Mouse (Mus musculus) CD4-positive helper T cell, adult 2 months (primary cell): Measurements from ENCODE around the gene Krt87.
A peak's percentile ranks its signal among the peaks of the same experiment; 100 is the strongest.

ENCODE experiments used
- DNase-seq: peaks from one replicate; pipeline ENCODE4 v3.0.0-alpha.2; 2012; ENCODE audit warnings: low read depth, missing footprints, low spot score

Gene Krt87

DNA sequence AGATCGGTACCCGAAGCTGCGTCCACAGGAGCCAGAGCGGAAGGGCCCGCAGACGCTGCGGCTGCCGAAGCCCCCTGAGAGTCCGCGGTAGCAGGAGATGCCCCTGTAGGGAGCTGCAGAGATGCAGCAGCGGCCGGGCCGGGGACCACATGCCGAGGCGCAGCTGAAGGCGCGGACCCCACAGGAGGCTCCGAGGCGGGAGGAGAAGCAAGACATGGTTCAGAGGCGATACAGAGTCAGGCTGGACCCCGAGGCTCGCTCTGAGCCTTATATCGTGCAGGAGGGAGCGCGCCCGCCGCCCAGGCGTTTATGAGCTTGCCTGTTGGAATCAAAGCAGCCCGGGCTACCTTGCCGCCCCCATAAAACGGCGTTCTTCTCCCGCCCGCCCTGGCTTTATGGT is at the start of gene Krt87:
Krt87 (minus strand) TSS at position 250 of the 400 bp plus-strand sequence.
- DNase-seq: no peak

DNA sequence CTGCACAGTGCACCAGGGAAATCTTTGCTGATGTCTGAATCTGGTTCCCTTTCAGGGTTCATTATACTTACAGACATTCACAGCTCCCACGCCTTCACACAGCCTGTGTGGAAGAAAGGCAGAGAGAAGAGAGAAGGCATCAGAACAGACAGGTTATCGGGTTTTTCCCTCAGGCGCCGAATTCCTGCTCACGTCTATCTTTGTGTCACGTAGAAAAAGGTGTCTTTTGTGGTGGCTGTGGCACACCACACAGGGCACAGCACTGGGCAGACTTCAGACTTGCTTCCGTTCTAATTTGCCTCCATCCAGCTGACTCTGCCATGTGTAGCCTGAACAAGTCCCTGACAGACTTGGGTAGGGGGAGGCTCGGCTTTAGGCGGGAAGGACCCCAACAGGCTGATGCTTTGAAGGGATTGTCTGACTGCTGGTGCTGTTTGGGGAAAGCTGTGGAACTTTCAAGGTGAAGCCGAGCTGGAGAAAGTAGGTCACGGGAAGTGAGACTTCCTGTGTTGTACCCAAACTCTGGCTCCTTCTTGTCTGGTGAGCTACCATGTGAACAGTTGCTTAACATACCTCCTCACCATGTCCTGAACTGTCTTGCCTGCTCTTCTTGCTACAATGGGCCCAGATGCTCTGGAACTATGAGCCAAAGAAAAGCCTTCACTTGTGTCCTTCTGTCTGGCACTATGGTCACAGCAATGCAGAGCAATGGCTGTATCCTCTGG is 47.5 kb upstream of the Krt87 start:
- DNase-seq: peak; percentile 76

DNA sequence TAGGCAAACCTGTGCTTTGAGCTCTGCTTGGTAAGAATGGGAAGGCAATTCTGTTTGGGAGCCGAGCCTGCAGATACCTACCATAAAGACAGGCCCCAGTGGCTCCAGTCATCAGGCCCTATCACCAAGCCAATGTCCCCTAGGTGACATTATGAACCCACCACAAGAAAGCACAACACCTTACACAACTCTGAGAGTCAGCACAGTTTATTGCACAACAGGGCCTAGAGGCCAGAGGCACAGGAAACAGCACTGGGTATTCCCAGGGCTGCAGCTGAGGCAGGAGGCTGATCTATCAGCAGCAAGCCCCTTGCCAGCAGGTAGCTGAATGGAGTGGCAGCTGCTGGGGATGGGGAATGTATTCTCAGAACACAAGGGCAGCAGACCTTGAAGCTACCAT is 46.3 kb upstream of the Krt87 start:
- no peak for DNase-seq

DNA sequence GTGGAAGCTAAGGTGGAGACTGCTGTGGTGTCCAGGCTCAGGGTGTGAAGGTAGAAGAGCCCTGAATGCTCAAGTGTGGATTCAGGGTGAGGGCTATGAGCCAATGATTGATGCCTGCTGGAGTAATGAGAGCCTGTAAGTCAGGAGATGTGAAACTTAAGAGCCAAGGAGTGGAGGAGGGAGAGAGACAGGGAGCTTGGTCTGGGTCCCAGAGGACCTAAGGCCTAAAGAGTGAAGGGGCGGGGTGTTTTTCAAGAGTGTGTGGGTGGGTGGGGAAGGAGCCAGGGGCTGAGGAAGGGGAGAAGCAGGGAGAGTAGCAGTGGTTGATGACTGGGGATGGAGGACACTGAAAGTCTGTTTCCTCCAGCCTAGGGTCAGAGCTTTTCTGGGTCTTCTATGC is 45.0 kb upstream of the Krt87 start:
- DNase-seq: no peak

DNA sequence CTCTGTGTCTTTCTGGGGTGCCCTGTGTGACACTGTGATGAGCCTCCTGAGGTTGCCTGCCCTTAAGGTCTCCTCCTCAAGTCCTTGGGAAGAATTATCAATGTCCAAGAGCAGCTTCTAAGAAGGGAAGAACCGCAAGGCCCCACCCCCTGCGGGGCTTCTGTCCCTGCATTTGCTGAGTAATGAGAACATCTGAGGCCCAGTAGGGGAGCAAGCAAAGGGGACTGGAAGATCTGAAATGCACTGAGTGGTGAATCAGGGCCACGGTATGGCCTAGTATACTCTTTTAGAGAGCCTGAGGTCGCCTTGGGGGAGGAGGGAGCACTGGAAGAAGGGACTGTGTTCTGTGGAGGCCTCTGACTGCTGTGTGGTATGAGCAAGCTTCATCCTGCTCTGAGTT is 43.5 kb upstream of the Krt87 start:
- no peak for DNase-seq

DNA sequence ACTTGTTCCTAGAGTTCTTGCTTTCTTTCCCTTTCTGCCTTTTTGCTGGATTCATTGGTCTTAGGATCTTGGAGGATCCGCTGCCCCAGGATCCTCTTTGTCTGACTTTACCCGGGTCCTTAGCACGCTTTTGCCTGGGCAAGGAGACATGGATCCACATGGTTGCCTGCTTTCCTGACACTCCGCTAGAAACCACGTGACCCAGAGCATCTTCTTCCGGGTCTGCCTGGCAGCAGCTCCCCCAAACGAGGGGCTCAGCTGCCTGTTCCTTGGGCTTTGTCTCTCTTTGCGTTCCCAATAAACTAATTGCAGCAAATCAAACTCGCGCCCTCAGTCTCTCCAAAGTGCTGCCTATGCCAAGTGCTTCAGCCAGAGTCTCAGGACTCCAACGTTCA is 41.1 kb upstream of the Krt87 start:
- DNase-seq: no peak

DNA sequence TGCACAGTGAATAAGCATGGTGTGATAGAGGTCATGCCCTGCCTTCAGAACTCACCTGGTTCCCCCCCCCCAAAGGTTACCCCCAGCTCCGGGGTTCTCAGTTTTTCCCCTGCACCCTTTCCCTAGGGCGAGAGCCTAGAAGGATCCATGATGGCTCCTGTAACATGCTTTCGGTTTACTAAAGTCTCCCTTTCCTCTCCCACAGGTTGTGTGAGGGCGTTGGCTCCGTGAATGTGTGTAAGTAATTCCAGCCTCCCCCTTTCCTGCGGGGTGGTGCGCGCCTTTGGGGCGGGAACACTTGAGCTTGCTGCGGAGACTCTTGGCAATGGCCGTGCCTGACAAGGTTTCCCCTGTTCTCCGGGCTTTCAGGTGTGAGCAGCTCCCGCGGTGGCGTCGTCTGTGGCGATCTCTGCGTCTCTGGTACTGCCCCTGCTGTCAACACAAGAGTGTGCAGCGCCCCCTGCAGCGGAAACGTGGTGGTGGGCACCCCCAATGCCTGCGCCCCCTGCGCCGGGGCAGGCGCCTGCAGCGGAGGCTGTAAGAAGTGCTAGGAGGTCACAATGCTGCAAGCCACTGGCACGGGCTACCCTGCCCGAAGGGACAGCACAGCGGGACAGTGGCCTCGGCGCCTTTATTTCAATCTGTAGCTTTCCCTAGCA is 40.5 kb upstream of the Krt87 start:
- peak; percentile 41 for DNase-seq

DNA sequence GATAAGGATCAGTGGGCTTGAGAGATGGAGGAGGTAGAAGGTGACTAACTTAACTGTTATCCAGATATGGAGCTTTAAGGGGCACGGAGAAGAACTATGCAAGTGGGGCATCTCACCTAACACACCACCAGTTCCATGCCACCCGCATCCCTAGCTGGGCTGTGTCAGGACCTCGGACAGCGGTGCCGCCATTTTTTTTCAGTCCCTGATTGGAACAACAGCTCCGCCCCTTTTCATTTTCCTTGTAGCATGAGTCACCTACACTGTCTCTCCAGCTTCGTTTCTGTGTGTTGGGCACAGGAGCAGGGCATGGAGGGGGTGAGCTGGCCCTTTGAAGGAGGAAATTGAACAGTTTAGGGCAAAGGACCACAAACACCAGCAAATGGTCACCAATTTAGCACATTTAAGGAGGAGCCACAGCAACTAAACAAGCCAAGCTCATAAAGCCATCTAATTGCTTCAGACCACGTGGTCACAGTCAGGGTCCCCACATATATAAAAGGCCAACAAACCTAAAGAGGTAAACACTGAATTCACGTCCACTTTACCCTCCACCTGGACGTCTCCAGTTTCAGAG is 34.4 kb upstream of the Krt87 start, which contains the start of gene Krt86:
Krt86 (plus strand) TSS at position 527 of the 577 bp plus-strand sequence.
- no peak for DNase-seq

DNA sequence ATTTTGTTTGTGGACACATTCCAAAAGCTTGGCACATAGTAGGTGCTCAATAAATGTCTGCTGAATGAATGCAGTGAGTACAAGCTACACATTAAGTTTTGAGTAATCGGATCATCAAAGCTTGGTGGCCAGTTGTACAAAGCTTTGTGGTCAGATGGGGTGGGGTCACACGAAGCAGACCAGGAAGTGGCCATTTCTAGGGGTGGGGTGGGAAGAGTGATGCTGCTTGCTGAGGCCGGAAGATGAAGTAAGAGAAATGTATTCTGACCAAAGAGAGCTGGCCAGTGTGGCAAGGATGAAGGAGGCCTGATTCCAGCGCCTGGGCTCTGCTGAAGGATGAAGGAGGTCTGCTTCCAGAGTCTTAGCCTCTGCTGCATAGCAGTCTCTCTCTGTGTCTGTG is 30.5 kb upstream of the Krt87 start:
- no peak for DNase-seq

DNA sequence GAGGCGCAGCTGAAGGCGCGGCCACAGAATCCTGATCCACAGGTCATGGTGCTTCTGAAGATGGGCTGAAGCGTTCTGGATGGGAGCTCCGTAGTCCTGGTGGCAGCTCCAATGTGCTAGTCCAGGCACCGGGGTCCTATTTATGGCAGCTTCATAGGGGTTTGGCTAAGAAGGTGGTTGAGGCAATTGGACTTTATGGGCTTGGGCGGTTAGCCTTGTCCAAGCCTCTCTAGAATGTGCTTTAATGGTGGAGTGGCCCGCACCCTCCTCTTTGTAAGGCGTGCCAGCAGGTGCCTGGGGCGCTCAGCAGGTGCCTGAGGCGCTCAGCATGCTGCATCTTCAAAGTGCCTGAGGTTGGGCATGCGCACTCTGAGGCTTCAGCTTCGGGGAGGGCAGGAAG is 25.0 kb upstream of the Krt87 start, which contains the start of gene Krt81:
Krt81 (minus strand) TSS at position 101 of the 400 bp plus-strand sequence.
- DNase-seq: no peak

DNA sequence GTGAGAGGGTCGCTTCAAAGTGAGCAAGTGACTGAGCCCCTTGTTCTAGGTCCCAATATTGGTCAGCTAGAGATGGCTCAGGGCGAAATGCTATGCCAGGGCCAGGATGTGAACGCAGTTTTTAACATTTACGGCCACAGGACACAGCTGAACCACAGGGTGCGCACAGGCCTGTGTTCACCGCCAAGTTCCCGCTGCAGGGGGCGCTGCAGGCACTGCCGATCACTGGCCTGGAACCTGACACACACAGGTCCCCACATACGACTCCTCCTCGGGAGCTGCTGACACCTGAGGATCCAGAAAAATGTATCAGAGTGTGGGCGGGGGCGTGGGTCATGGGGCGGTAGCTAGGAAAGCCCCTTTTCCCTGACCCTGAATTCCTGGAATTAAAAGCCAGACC is 20.7 kb upstream of the Krt87 start:
- DNase-seq: no peak

DNA sequence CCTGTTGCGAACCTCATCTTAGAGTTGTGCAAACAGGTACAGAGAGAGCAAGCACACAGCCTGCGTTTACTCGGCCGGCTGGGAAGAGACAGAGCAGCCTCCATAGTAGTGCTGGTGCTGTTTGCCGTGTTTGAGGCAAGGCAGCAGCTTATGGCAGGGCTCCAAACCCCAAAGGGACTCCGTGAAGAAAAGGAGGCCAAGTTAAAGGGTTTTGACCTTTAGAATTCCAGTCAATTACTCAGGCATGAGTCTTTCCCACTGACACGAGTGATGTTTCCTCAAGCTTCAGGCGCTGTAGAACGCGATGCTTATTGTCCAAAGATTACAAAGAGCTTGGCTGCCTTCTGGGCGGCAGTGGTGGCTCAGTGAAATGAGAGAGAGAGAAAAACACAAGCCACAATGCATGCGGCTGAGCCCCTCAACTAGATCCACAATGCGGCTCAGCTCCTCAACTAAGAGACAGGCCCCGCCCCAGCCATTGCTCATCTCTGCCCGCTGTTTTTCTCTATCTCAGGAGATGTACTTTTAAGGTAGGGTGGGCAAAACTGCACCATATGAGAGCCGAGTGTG is 19.8 kb upstream of the Krt87 start:
- no peak for DNase-seq

DNA sequence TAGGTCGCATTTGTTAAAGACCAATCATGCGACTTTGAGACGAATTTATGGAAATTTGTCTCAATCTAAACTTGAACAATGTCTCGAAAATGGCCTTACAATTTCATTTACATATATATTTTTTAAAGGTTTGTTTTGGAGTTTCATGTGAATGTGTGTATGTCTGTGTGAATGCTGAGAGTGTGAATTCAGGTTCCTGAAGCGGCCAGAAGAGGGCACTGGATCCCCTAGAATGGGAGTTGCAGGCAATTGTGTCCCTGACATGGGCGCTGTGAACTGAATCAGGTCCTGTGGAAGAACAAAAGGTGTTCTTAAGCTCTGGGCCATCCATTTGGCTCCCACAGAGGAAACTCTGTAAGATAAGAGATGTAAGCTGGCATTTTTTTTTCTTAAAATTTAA is 17.3 kb upstream of the Krt87 start:
- no peak for DNase-seq

DNA sequence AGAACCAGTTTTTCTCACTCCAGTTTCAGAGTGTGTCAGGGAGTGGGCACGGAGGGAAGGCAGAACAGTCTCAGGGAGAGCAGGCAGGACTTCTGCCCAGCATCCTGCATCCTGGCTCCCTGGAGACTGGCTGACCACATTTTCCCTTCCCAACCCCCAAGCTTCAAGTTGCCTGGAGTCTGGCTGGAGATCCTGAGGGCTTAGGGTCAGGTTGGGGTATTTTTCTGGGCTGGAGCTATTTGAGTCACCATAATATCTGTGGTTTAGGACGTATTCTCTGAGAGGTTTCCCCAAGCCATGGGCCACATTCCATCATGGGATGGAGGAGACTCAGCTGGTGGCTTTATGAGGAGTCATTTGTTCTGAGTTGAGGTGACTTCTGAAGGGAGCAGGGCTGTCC is 16.7 kb upstream of the Krt87 start:
- no peak for DNase-seq

DNA sequence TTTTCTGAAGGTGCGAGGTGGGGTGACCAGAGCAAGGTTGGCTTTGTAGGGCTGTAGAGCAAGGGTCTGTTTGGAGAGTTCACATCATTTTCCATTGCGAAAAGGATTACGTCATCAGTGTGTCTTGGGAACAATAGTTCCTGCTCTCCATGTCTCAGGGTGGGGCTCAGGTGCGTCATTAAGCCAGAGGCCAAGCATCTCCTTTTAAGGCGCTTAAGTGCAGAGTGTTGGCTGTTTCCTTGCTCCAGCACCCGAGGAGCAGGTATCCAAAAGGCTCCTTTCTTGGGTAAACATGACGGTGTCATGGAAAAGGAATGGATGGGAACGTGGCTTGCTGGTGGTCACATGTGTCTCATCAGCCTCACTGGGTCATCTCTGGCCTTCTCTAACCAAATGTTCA is 16.2 kb upstream of the Krt87 start:
- no peak for DNase-seq

DNA sequence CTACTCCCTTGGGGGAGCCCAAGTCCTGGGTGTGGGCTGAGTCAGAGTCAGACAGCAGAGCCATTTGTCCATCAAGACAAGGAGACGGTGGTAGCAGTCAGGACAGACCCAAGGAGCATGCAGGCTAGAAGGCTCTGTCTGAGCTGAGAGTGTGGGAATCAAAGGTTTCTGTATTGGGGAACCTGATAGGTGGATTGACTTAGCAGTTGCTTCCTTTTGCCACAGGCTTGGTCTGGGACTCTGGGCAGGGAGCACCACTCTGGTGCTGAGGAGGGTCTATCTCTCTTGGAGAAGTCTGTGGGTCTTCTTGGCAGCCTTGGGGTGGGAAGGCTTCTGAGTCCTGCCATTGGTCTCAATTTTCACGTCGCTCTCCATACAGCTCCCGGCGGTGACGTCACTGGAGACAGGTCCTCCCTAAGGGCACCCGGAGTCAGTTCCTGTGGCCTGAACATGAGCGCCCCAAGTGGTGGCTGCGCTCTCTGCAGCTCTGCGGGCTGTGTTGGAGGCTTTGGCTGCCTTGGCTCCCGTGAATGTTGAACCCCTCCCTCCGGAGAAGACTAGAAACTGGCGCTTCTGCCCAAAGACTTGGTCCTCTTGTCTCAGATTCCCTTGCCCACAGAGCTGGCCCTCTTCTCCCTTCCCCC is 14.6 kb upstream of the Krt87 start:
- DNase-seq: peak; percentile 35

DNA sequence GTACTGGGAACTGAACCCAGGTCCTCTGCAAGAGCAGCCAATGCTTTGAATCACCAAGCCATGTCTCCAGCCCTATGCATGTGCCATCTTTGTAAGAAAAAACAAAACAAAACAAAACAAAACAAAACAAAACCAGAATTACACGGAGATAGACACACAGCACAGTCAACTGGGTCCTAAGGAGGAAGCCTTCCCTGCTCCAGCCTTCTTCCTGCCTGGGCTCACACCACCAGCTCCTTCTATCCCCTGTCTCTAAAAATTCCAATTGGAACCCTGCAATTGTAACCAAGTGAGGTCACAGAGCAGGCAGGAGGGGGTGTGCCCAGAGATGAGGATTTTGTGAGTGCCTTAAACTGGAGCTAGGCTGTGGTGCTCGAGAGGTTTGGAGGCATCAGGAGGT is 8.8 kb upstream of the Krt87 start, which contains the start of gene Krt88:
Krt88 (plus strand) TSS at position 301 of the 400 bp plus-strand sequence.
- DNase-seq: no peak

DNA sequence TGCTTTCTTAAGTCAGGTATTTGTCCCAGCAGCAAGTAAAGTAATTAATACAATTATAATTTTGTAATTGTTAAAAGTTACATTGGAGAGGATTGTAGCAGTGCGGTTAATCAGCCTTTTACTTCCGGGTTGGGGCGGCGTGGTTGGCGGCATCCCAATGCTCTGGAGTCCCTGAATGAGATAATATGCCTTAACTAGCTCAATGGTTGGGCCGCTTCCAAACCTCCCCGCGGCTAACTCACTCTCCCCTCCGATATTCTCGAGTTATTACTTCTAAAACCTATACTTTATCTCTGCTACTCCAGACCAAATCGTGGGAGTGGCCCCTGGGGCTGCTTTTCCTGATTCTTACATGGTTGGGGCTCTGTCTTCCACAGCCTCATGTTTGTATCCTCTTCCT is 8.0 kb upstream of the Krt87 start:
- DNase-seq: no peak

DNA sequence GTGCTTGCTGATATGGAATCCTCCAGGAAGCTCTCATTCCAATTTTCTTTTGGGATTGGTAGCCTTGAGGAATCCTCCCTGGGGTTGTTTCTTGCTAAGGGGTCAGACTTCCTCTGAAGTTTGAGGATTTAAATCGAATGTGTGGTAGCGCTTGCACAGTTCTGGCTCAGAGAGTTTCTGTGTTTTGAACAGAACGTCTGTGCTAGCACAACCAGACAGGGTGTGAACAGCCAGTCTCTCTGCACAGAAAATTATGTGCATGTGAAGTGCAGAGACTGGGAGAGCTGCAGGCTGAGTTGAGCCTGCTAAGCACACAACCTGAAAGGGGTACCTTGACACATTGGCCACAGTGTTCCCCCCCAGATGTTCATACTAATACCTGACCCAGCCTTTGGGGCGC is 2.2 kb upstream of the Krt87 start:
- DNase-seq: no peak

DNA sequence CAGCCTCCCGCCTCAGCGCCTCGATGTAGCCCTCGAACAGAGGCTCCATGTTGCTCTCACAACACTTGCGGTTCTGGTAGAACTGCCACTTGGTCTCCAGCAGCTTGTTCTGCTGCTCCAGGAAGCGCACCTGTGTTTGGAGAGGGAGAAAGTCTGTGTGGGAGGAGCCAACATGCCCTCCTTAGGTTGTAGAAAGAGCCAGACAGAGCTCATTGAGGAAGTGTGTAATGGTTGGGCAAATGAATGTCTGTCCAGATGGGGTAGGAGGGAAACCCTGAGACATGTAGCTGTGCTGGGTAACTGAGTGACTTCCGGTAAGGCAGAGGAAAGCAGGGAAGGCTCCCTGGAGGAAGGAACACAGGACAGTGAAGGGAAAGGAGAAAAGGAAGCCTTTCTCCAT is 2.0 kb downstream of the Krt87 start:
- DNase-seq: no peak

DNA sequence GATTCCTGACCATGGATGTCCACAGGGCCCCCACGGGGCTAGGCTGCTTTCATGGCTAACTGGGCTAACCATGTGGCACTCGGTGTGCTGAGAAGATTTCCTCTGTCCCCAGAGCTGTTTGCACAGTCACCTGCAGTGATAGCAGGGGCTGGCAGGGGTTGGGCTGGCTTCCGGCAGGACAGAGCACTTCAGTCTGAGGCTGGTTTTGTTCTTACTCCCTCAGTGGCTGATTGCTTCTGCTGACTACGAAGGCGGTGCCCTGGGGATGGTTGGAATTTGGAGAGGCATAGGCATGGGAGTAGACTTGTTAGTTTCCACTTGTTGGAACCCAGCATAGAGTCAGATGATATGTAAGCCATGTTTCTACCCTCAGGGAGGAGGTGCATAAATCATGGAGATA is 13.7 kb downstream of the Krt87 start:
- DNase-seq: no peak

DNA sequence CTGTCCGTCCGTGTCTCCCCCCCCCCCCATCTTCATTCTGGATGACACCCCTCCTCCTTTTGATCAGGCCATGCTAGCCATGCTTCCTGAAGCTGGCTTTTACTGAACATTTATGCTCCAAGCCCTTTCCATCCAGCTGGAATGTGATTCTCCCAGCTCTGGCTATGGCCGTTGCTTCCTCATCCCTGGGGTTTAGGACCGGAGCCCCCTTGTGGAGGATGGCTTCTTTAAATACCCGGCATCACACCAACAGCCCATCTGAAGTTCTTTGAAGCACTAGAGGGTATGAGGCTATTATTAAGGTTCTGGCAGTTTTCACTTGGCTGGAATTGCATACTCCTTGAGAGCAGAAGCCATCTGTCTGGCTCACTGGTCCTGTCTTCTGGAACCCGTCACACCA is 17.7 kb downstream of the Krt87 start:
- DNase-seq: no peak
